Mouse (Mus musculus): ENCODE data around the gene Olfr1110. TPM values are rescaled to one million over a fixed set of nuclear protein-coding genes. Genes with fewer than 3 reads are reported as not detected.
"Not testable (repeated sequence)": the region's sequence is repeated elsewhere in the genome, so short reads cannot be mapped to it uniquely, and the experiment has no call there.

Olfr1110 gene
- polyA plus RNA-seq (2014; fragmentation: Nextera tagmentation; extraction: Ambion mirVana), result not detected in 2 replicates

DNA sequence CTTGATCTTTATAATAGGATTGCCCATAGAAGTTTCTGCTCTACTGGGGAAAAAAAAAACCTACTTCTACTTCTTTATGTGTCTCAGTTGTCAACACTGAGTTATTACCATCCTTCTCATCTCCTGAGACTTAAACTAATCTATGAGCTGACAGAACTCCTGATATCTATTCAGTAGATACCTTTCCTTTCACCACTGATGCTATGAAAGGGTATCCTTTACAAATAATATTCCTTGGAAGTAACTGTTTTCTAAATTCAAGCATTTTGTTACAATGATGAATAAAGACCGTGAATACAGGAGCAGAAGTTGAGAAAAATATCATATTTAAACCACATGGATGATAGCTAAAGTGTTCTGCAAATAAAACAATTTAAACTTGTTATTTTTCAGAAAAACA lies at the start of gene Olfr1110:
Olfr1110 (minus strand) TSS at position 101 of the 400 bp plus-strand sequence.
- H3K27ac ChIP-seq (replicated peaks; ENCODE audit: low read depth, low read length), result no peak within 1 kb of the TSS
- WGBS, result 85% methylated on average over 1 of the region's 1 CpGs
- H3K9me3 ChIP-seq (replicated peaks; ENCODE audit: control insufficient read depth, low read length), result no peaks in the 10 kb centered on the region
- H3K9ac ChIP-seq (replicated peaks; ENCODE audit: low read length), result no peak within 1 kb of the TSS
- H3K4me1 ChIP-seq (ENCODE audit: control insufficient read depth, insufficient read depth, low read length), result no peaks in the 10 kb centered on the region
- no peak within 1 kb of the TSS for H3K4me2 ChIP-seq (ENCODE audit: low read depth, low read length)
- H3K27me3 ChIP-seq (ENCODE audit: control insufficient read depth, insufficient read depth, low read length), result no peaks in the 10 kb centered on the region
- no peak for DNase-seq (ENCODE audit: low spot score)
- no peak within 1 kb of the TSS for H3K4me3 ChIP-seq (ENCODE audit: low read depth, low read length)
- ATAC-seq (replicated peaks; ENCODE audit: insufficient number of reproducible peaks, low FRiP score, low TSS enrichment, low read depth), result no peak
- H3K36me3 ChIP-seq (replicated peaks; ENCODE audit: control insufficient read depth, insufficient read depth, low read depth, low read length), result no peaks in the 10 kb centered on the region

DNA sequence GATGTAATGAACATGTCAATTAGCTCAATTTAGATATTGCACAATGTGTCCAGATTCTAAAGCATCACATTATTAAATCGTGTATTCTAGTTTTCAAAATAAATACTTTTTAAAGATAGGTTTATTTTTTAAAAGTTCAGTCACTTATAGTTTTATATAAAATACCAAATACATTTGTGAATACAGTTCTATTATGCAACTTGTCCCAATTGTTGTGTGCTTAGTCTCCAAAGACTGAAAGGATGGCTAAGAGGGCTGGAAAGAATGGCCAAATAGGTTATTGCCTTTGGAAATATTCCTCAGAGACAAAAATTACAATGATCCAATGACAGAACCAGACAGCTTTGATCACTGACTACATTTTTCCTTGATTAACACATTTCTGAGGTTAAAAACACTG lies 47.4 kb upstream of the Olfr1110 start, which contains the start of gene Olfr1112:
Olfr1112 (plus strand) TSS at position 301 of the 400 bp plus-strand sequence.
- H3K9me3 ChIP-seq (replicated peaks; ENCODE audit: control insufficient read depth, low read length), result no peaks in the 10 kb centered on the region
- no peaks in the 10 kb centered on the region for H3K27me3 ChIP-seq (ENCODE audit: control insufficient read depth, insufficient read depth, low read length)
- WGBS, result 86% methylated on average over 1 of the region's 1 CpGs
- H3K4me2 ChIP-seq (ENCODE audit: low read depth, low read length), result no peak within 1 kb of the TSS
- no peaks in the 10 kb centered on the region for H3K36me3 ChIP-seq (replicated peaks; ENCODE audit: control insufficient read depth, insufficient read depth, low read depth, low read length)
- no peak for ATAC-seq (replicated peaks; ENCODE audit: insufficient number of reproducible peaks, low FRiP score, low TSS enrichment, low read depth)
- no peaks in the 10 kb centered on the region for H3K4me1 ChIP-seq (ENCODE audit: control insufficient read depth, insufficient read depth, low read length)
- H3K9ac ChIP-seq (replicated peaks; ENCODE audit: low read length), result no peak within 1 kb of the TSS
- no peak within 1 kb of the TSS for H3K4me3 ChIP-seq (ENCODE audit: low read depth, low read length)
- no peak within 1 kb of the TSS for H3K27ac ChIP-seq (replicated peaks; ENCODE audit: low read depth, low read length)
- no peak for DNase-seq (ENCODE audit: low spot score)

- 85% methylated on average over 2 of the region's 2 CpGs for WGBS
- not testable (repeated sequence) for H3K9ac ChIP-seq (replicated peaks; ENCODE audit: low read length); H3K27ac ChIP-seq (replicated peaks; ENCODE audit: low read depth, low read length); H3K4me3 ChIP-seq (ENCODE audit: low read depth, low read length); H3K4me1 ChIP-seq (ENCODE audit: control insufficient read depth, insufficient read depth, low read length); H3K27me3 ChIP-seq (ENCODE audit: control insufficient read depth, insufficient read depth, low read length); ATAC-seq (replicated peaks; ENCODE audit: insufficient number of reproducible peaks, low FRiP score, low TSS enrichment, low read depth); H3K36me3 ChIP-seq (replicated peaks; ENCODE audit: control insufficient read depth, insufficient read depth, low read depth, low read length); H3K9me3 ChIP-seq (replicated peaks; ENCODE audit: control insufficient read depth, low read length); H3K4me2 ChIP-seq (ENCODE audit: low read depth, low read length); DNase-seq (ENCODE audit: low spot score)
Observed at GRCm38 (mm10) chr2:87167731-87168130, 27.6 kb upstream of the Olfr1110 start.

DNA sequence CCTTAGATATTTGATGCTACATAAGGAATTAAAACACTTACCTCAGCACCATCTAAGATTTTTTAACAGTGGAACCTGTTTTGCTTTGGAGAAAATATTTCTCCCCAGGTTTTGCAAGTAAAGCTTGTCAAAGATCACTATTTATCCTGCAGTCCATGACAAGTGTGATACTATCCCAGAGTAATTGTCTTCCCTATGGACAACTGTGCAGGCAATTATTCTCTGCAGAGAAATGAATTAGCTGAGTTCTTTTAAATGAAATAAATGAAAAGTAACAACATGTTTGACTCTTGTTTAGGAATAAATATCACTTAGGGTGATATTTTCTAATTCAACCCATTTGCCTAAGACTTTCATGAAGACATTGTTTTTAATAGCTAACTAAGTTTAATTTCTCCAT lies 12.4 kb upstream of the Olfr1110 start, which contains the start of gene Olfr1111:
Olfr1111 (minus strand) TSS at position 101 of the 400 bp plus-strand sequence.
- DNase-seq (ENCODE audit: low spot score) (no peak), ATAC-seq (replicated peaks; ENCODE audit: insufficient number of reproducible peaks, low FRiP score, low TSS enrichment, low read depth) (no peak)
- H3K9me3 ChIP-seq (replicated peaks; ENCODE audit: control insufficient read depth, low read length), result no peaks in the 10 kb centered on the region
- no peaks in the 10 kb centered on the region for H3K4me1 ChIP-seq (ENCODE audit: control insufficient read depth, insufficient read depth, low read length)
- no peak within 1 kb of the TSS for H3K9ac ChIP-seq (replicated peaks; ENCODE audit: low read length)
- H3K4me3 ChIP-seq (ENCODE audit: low read depth, low read length), result no peak within 1 kb of the TSS
- no peaks in the 10 kb centered on the region for H3K27me3 ChIP-seq (ENCODE audit: control insufficient read depth, insufficient read depth, low read length)
- H3K36me3 ChIP-seq (replicated peaks; ENCODE audit: control insufficient read depth, insufficient read depth, low read depth, low read length), result no peaks in the 10 kb centered on the region
- H3K4me2 ChIP-seq (ENCODE audit: low read depth, low read length), result no peak within 1 kb of the TSS
- H3K27ac ChIP-seq (replicated peaks; ENCODE audit: low read depth, low read length), result no peak within 1 kb of the TSS

- Histone ChIP-seq H3K27ac (replicated peaks; ENCODE audit: low read depth, low read length) (no peak within 1 kb of the TSS), H3K9ac (replicated peaks; ENCODE audit: low read length) (no peak within 1 kb of the TSS), H3K9me3 (replicated peaks; ENCODE audit: control insufficient read depth, low read length) (no peaks in the 10 kb centered on the region), H3K4me2 (ENCODE audit: low read depth, low read length) (no peak within 1 kb of the TSS), H3K36me3 (replicated peaks; ENCODE audit: control insufficient read depth, insufficient read depth, low read depth, low read length) (no peaks in the 10 kb centered on the region), H3K4me1 (ENCODE audit: control insufficient read depth, insufficient read depth, low read length) (no peaks in the 10 kb centered on the region), H3K4me3 (ENCODE audit: low read depth, low read length) (no peak within 1 kb of the TSS), H3K27me3 (ENCODE audit: control insufficient read depth, insufficient read depth, low read length) (no peaks in the 10 kb centered on the region)
- DNase-seq (ENCODE audit: low spot score) (no peak), ATAC-seq (replicated peaks; ENCODE audit: insufficient number of reproducible peaks, low FRiP score, low TSS enrichment, low read depth) (no peak)
Observed at GRCm38 (mm10) chr2:87114467-87114866, 25.6 kb downstream of the Olfr1110 start, which contains the start of gene Olfr259. Gene Olfr259 (minus strand): TSS chr2:87114567.

DNA sequence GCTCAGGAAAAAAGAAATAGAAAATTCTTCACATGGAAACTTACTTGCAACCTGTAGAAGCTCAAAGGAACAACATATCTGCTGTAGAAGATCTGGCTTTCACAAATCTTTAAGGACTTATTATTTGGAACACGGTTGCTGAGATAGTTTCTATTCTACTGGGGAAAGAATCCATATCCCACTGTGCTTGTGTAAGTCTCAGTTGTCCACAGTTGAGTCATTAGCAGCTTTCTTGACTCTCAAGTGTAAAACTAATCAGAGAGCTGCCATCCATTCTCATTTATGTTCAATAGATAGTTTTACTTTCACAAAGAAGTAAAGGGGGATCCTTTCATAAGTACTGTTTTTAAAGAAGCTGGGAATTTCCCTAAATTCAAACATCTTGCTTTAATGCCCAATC lies 44.2 kb downstream of the Olfr1110 start, which contains the start of gene Olfr1109:
Olfr1109 (minus strand) TSS at position 101 of the 400 bp plus-strand sequence.
- Histone ChIP-seq H3K4me2 (ENCODE audit: low read depth, low read length) (no peak within 1 kb of the TSS), H3K27ac (replicated peaks; ENCODE audit: low read depth, low read length) (no peak within 1 kb of the TSS), H3K9me3 (replicated peaks; ENCODE audit: control insufficient read depth, low read length) (no peaks in the 10 kb centered on the region), H3K9ac (replicated peaks; ENCODE audit: low read length) (no peak within 1 kb of the TSS), H3K27me3 (ENCODE audit: control insufficient read depth, insufficient read depth, low read length) (no peaks in the 10 kb centered on the region), H3K4me3 (ENCODE audit: low read depth, low read length) (no peak within 1 kb of the TSS), H3K36me3 (replicated peaks; ENCODE audit: control insufficient read depth, insufficient read depth, low read depth, low read length) (no peaks in the 10 kb centered on the region), H3K4me1 (ENCODE audit: control insufficient read depth, insufficient read depth, low read length) (no peaks in the 10 kb centered on the region)
- 69% methylated on average over 1 of the region's 1 CpGs for WGBS
- no peak for DNase-seq (ENCODE audit: low spot score)
- ATAC-seq (replicated peaks; ENCODE audit: insufficient number of reproducible peaks, low FRiP score, low TSS enrichment, low read depth), result no peak

Other genes starting within 250 kb of the Olfr1110 start
- not detected in 2 replicates for gene Olfr1097, start 248.1 kb downstream of the Olfr1110 start, polyA plus RNA-seq (2014; fragmentation: Nextera tagmentation; extraction: Ambion mirVana)
- not detected in 2 replicates for gene Olfr1098, start 215.8 kb downstream of the Olfr1110 start, polyA plus RNA-seq (2014; fragmentation: Nextera tagmentation; extraction: Ambion mirVana)
- gene Olfr1099, start 179.6 kb downstream of the Olfr1110 start, polyA plus RNA-seq (2014; fragmentation: Nextera tagmentation; extraction: Ambion mirVana), result not detected in 2 replicates
- gene Olfr1100, start 160.3 kb downstream of the Olfr1110 start, polyA plus RNA-seq (2014; fragmentation: Nextera tagmentation; extraction: Ambion mirVana), result not detected in 2 replicates
- gene Olfr1101, start 149.1 kb downstream of the Olfr1110 start, polyA plus RNA-seq (2014; fragmentation: Nextera tagmentation; extraction: Ambion mirVana), result not detected in 2 replicates
- gene Olfr1102, start 141.9 kb downstream of the Olfr1110 start, polyA plus RNA-seq (2014; fragmentation: Nextera tagmentation; extraction: Ambion mirVana), result not detected in 2 replicates
- not detected in 2 replicates for gene Olfr1104, start 113.2 kb downstream of the Olfr1110 start, polyA plus RNA-seq (2014; fragmentation: Nextera tagmentation; extraction: Ambion mirVana)
- not detected in 2 replicates for gene Olfr1105, start 103.8 kb downstream of the Olfr1110 start, polyA plus RNA-seq (2014; fragmentation: Nextera tagmentation; extraction: Ambion mirVana)
- not detected in 2 replicates for gene Olfr1106, start 88.0 kb downstream of the Olfr1110 start, polyA plus RNA-seq (2014; fragmentation: Nextera tagmentation; extraction: Ambion mirVana)
- not detected in 2 replicates for gene Olfr1107, start 64.5 kb downstream of the Olfr1110 start, polyA plus RNA-seq (2014; fragmentation: Nextera tagmentation; extraction: Ambion mirVana)
- not detected in 2 replicates for gene Olfr1109, start 44.3 kb downstream of the Olfr1110 start, polyA plus RNA-seq (2014; fragmentation: Nextera tagmentation; extraction: Ambion mirVana)
- gene Olfr259, start 25.7 kb downstream of the Olfr1110 start, polyA plus RNA-seq (2014; fragmentation: Nextera tagmentation; extraction: Ambion mirVana), result not detected in 2 replicates
- gene Olfr1111, start 12.3 kb upstream of the Olfr1110 start, polyA plus RNA-seq (2014; fragmentation: Nextera tagmentation; extraction: Ambion mirVana), result not detected in 2 replicates
- not detected in 2 replicates for gene Olfr1112, start 47.5 kb upstream of the Olfr1110 start, polyA plus RNA-seq (2014; fragmentation: Nextera tagmentation; extraction: Ambion mirVana)
- not detected in 2 replicates for gene Olfr1113, start 68.7 kb upstream of the Olfr1110 start, polyA plus RNA-seq (2014; fragmentation: Nextera tagmentation; extraction: Ambion mirVana)
- gene Olfr1115, start 107.7 kb upstream of the Olfr1110 start, polyA plus RNA-seq (2014; fragmentation: Nextera tagmentation; extraction: Ambion mirVana), result not detected in 2 replicates
- not detected in 2 replicates for gene Olfr1116, start 127.2 kb upstream of the Olfr1110 start, polyA plus RNA-seq (2014; fragmentation: Nextera tagmentation; extraction: Ambion mirVana)
- gene Olfr1118, start 167.3 kb upstream of the Olfr1110 start, polyA plus RNA-seq (2014; fragmentation: Nextera tagmentation; extraction: Ambion mirVana), result not detected in 2 replicates
- gene Olfr1120, start 214.5 kb upstream of the Olfr1110 start, polyA plus RNA-seq (2014; fragmentation: Nextera tagmentation; extraction: Ambion mirVana), result not detected in 2 replicates
- gene Olfr1121, start 229.6 kb upstream of the Olfr1110 start, polyA plus RNA-seq (2014; fragmentation: Nextera tagmentation; extraction: Ambion mirVana), result not detected in 2 replicates
- not detected in 2 replicates for gene Olfr1122, start 245.5 kb upstream of the Olfr1110 start, polyA plus RNA-seq (2014; fragmentation: Nextera tagmentation; extraction: Ambion mirVana)

Measured in embryonic facial prominence, embryonic 11.5 days (tissue).